Mouse (Mus musculus) limb, embryonic 11.5 days (tissue): Measurements from ENCODE around the gene Imp4. TPM values are rescaled to one million over a fixed set of nuclear protein-coding genes. Genes with fewer than 3 reads are reported as not detected.

ENCODE experiments used
- ATAC-seq: fragments of 200-750 bp; cut with Nextera tagmentation; 2 replicates; pipeline ENCODE4 v1.8.0; 2017; ENCODE audit warnings: low read depth; ENCODE audit not compliant: insufficient number of reproducible peaks, low FRiP score, low TSS enrichment
- DNase-seq: peaks from one replicate; pipeline ENCODE4 v3.0.0-alpha.2; 2015; ENCODE audit warnings: low spot score
- H3K27ac ChIP-seq: fragments of 300-500 bp; sonication (generic); replicated peaks from 2 replicates; pipeline ENCODE4 v1.5.1; 2014; ENCODE audit warnings: low read depth, mild to moderate bottlenecking, low read length
- H3K27me3 ChIP-seq: fragments of 300-500 bp; sonication (generic); 2 replicates; pipeline ENCODE4 v1.6.1; 2014; ENCODE audit warnings: mild to moderate bottlenecking, low read length, mixed read lengths; ENCODE audit not compliant: control insufficient read depth, insufficient read depth
- H3K36me3 ChIP-seq: fragments of 300-500 bp; sonication (generic); 2 replicates; pipeline ENCODE4 v1.6.1; 2014; ENCODE audit warnings: mild to moderate bottlenecking, low read length, moderate library complexity, mixed read lengths; ENCODE audit not compliant: control insufficient read depth, insufficient read depth
- H3K4me1 ChIP-seq: fragments of 300-500 bp; sonication (generic); 2 replicates; pipeline ENCODE4 v1.6.1; 2014; ENCODE audit warnings: low read length, mixed read lengths; ENCODE audit not compliant: control insufficient read depth, insufficient read depth
- H3K4me2 ChIP-seq: fragments of 300-500 bp; sonication (generic); 2 replicates; pipeline ENCODE4 v1.6.1; 2014; ENCODE audit warnings: low read depth, mild to moderate bottlenecking, moderate library complexity; ENCODE audit not compliant: severe bottlenecking
- H3K4me3 ChIP-seq: fragments of 300-500 bp; sonication (generic); 2 replicates; pipeline ENCODE4 v1.5.1; 2014; ENCODE audit warnings: low read depth, low read length
- H3K9ac ChIP-seq: fragments of 300-500 bp; sonication (generic); 2 replicates; pipeline ENCODE4 v1.6.1; 2014; ENCODE audit warnings: mild to moderate bottlenecking, low read length
- H3K9me3 ChIP-seq: fragments of 300-500 bp; sonication (generic); 2 replicates; pipeline ENCODE4 v1.6.1; 2016; ENCODE audit warnings: low read length; ENCODE audit not compliant: control insufficient read depth
- WGBS: fragments of 180-500 bp; shearing (Covaris S2); extraction: QIAGEN DNeasy Blood & Tissue Kit; methylation state at CpG from one replicate; pipeline ENCODE4 v1.1.7; 2014; 5-methylcytosine and 5-hydroxymethylcytosine counted together
- polyA plus RNA-seq: library from polyadenylated mRNA; unstranded; fragments of >200 nt; fragmentation: Nextera tagmentation; extraction: Ambion mirVana; gene quantifications from 2 replicates; pipeline ENCODE4 v1.2.1, GENCODE M21; 2014

The Imp4 gene
- 102 and 118 TPM in 2 replicates for polyA plus RNA-seq

DNA sequence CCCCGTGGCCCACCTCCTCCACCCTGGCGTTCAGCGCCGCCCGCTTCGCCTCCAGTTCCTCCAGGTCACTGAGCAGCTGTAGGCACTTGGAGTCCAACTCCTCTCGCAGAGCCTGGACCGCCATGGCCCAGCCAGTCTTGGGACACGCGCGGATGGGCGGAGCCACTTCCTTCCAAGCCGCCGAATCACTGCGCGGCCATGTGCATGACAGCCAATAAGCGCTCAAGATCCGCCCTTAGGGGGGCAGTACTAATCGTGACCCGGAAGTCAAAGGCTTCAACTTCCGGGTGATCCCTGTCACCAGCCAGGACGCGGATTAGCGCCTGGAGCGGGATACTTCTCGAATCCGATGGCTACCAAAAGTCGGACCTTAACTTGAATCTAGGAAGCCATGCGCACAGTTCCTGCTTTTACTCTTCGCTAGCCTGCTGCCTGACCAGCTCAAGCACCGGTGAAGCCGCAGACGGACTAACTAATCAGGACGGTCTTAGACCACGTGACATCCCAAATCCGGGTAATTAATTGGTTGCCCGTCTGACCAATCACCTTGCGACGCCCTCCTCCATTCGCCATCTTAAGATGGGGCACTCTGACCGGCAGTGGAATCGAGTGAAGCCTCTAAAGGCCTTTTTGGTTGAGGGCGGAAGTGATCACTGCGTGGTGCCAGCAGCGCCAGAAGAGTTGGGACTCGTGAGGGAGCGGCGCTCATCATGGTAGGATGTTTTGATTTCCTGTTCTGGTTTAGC lies at the start of gene Imp4, which contains the start of gene Ccdc115:
TSS of gene Imp4 (plus strand) at position 637 of the 746 bp plus-strand sequence.
TSS of gene Ccdc115 (minus strand) at position 458 of the 746 bp plus-strand sequence.
- H3K4me3 ChIP-seq: peak within 1 kb of the TSS; percentile 72
- peaks cover 4% of the 10 kb centered on the region; the same call in 1 of the 2 replicates for H3K4me1 ChIP-seq
- H3K4me2 ChIP-seq: peak within 1 kb of the TSS; percentile 61
- no peaks in the 10 kb centered on the region for H3K27me3 ChIP-seq
- ATAC-seq (peak; percentile 96), DNase-seq (peak; percentile 97)
- H3K9me3 ChIP-seq: no peaks in the 10 kb centered on the region
- no peak within 1 kb of the TSS for H3K27ac ChIP-seq
- under 1% methylated on average over 48 of the region's 48 CpGs for WGBS
- peak within 1 kb of the TSS; percentile 66 for H3K9ac ChIP-seq
- H3K36me3 ChIP-seq: peaks cover 14% of the 10 kb centered on the region

DNA sequence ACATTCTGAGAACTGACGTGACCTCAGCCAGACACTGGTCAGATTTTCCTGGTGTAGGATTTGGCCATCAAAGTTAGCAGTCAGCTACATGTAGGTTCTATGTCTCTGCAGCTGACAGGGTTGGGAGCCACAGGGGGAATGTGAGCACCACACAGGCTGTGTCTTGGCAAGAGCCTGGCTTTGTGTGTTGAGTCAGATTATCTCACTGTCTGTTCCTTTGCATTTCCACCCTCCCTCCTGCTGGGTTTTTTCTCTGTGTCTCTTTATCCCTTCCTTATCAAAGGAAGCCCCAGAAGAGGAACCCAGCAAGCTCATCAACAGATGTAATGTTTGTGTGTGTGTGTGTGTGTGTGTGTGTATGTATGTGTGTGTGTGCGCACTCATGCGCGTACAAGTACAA lies 43.3 kb upstream of the Imp4 start:
- no peak overlapping the region for H3K4me2 ChIP-seq
- no peak overlapping the region for H3K4me3 ChIP-seq
- no peak overlapping the region for H3K9ac ChIP-seq
- no peaks in the 10 kb centered on the region for H3K9me3 ChIP-seq
- 94% methylated on average over 4 of the region's 4 CpGs for WGBS
- no peaks in the 10 kb centered on the region for H3K27me3 ChIP-seq
- no peak overlapping the region for H3K27ac ChIP-seq
- ATAC-seq: no peak
- DNase-seq: no peak
- no peaks in the 10 kb centered on the region for H3K36me3 ChIP-seq
- no peaks in the 10 kb centered on the region for H3K4me1 ChIP-seq

DNA sequence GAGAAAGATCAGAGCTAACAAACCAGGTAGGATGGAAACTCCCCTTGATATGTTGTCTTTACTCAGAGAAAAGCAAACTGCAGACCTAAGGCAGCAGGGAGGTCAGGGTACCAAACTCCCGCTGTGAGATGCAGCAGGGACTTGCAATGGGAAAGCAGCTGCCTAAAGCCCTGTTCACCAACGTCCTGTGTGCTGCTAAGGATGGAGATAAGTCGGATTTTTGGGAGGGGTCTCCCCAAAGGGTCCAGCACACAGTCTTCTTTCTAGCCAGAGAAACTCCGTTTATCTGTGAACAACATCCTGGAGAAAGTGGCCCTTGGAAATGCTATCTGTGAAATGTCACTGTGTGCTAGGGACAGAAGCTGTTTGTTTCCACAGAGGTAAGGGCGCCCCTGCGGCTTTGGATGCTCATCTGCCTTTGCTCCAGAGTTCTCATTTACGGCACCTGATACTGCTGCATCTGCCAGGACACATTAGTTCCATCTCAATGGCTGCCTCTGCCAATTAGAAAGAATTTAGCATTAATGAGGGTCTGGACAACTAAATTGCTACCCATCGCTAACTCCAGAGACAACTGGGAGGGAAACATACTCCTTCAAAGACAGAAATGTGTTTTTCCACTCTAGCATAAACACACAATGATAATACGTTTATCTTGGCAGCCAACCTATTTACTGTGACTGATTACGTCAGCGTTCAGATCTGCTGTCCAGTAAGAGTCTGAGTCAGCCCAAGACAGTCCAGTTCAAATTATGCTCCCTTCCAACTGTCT lies 40.3 kb upstream of the Imp4 start:
- Histone ChIP-seq H3K9ac (no peak overlapping the region), H3K4me1 (no peaks in the 10 kb centered on the region), H3K4me3 (no peak overlapping the region), H3K36me3 (no peaks in the 10 kb centered on the region), H3K4me2 (no peak overlapping the region), H3K27me3 (no peaks in the 10 kb centered on the region), H3K27ac (no peak overlapping the region), H3K9me3 (no peaks in the 10 kb centered on the region)
- DNase-seq (no peak), ATAC-seq (no peak)
- 49% methylated on average over 11 of the region's 11 CpGs for WGBS

DNA sequence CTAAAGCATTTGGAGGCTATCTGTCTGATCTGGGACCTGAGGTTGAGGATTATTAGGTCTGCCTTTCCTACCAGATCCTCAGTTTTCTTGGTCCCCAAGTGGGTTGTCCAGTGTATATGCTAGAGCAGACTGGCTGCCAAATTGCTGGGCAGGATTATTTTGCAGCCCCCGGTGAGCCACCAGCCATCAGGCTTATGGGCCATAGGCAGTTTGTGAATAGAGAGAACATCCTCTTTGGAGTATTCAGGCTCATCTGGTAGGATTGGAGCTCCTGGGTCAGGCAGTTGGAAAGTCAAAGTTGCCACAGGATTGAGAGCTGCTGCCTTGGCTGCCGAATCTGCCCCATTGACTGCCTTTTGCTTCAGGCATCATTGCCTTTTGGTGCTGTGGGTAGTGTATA lies 11.2 kb upstream of the Imp4 start:
- ATAC-seq (no peak), DNase-seq (no peak)
- H3K4me2 ChIP-seq: no peak overlapping the region
- H3K4me1 ChIP-seq: no peaks in the 10 kb centered on the region
- WGBS: 96% methylated on average over 2 of the region's 2 CpGs
- no peaks in the 10 kb centered on the region for H3K27me3 ChIP-seq
- no peak overlapping the region for H3K27ac ChIP-seq
- H3K9ac ChIP-seq: no peak overlapping the region
- H3K4me3 ChIP-seq: no peak overlapping the region
- H3K36me3 ChIP-seq: no peaks in the 10 kb centered on the region
- peaks cover 16% of the 10 kb centered on the region for H3K9me3 ChIP-seq

DNA sequence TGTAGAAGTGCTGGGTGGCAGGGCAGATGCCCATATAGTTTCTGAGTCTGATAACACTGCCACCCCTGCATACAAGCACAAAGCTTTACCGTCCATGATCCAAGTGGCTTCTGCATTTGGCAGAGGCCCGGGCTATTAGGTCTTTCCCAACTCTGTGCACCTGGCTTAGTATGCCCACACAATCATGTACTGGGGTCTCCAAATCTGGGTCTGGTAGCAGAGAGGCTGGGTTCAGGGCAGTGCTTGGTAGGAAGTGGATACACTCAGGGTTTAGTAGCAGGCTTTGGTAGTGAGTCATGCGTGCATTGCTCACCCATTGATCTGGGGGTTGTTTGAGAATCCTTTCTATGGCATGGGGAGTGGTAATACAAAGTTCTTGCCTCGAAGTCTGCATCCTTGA lies 10.4 kb upstream of the Imp4 start:
- no peak overlapping the region for H3K27ac ChIP-seq
- H3K36me3 ChIP-seq: no peaks in the 10 kb centered on the region
- peaks cover 16% of the 10 kb centered on the region for H3K9me3 ChIP-seq
- no peaks in the 10 kb centered on the region for H3K4me1 ChIP-seq
- ATAC-seq (no peak), DNase-seq (no peak)
- no peak overlapping the region for H3K4me3 ChIP-seq
- no peak overlapping the region for H3K9ac ChIP-seq
- no peaks in the 10 kb centered on the region for H3K27me3 ChIP-seq
- WGBS: 96% methylated on average over 4 of the region's 4 CpGs
- H3K4me2 ChIP-seq: no peak overlapping the region

- no peak for ATAC-seq
- H3K9ac ChIP-seq: no peak overlapping the region
- no peak overlapping the region for H3K4me2 ChIP-seq
- no peak overlapping the region for H3K27ac ChIP-seq
- no peak overlapping the region for H3K4me3 ChIP-seq
- 94% methylated on average over 3 of the region's 3 CpGs for WGBS
- no peaks in the 10 kb centered on the region for H3K36me3 ChIP-seq
- no peak for DNase-seq
- H3K27me3 ChIP-seq: no peaks in the 10 kb centered on the region
- H3K9me3 ChIP-seq: peaks cover 16% of the 10 kb centered on the region
- no peaks in the 10 kb centered on the region for H3K4me1 ChIP-seq
Observed at GRCm38 (mm10) chr1:34430981-34431380, 8.7 kb upstream of the Imp4 start.

GRCm38 (mm10) chr1:34431431-34431830 lies 8.2 kb upstream of the Imp4 start:
- H3K9ac ChIP-seq: no peak overlapping the region
- ATAC-seq (no peak), DNase-seq (no peak)
- no peaks in the 10 kb centered on the region for H3K4me1 ChIP-seq
- peaks cover 16% of the 10 kb centered on the region for H3K9me3 ChIP-seq
- H3K4me2 ChIP-seq: no peak overlapping the region
- H3K27ac ChIP-seq: no peak overlapping the region
- no peaks in the 10 kb centered on the region for H3K36me3 ChIP-seq
- H3K27me3 ChIP-seq: no peaks in the 10 kb centered on the region
- 95% methylated on average over 9 of the region's 9 CpGs for WGBS
- no peak overlapping the region for H3K4me3 ChIP-seq

GRCm38 (mm10) chr1:34432411-34432775 lies 7.3 kb upstream of the Imp4 start:
- 62% methylated on average over 13 of the region's 13 CpGs for WGBS
- ATAC-seq (no peak), DNase-seq (no peak)
- Histone ChIP-seq H3K27me3 (no peaks in the 10 kb centered on the region), H3K4me1 (no peaks in the 10 kb centered on the region), H3K9ac (no peak overlapping the region), H3K27ac (no peak overlapping the region), H3K9me3 (peaks cover 16% of the 10 kb centered on the region), H3K4me3 (peak overlapping the region; percentile 29), H3K36me3 (no peaks in the 10 kb centered on the region), H3K4me2 (peak overlapping the region; percentile 51)
